Mouse (Mus musculus): ENCODE measurements around the gene Actl10.

GRCm38 (mm10) chr2:154551476-154551875 is at the start of gene Actl10:
- TF ChIP-seq CTCF (IDR thresholded peaks at IDR 0.05; ENCODE audit: insufficient read depth, low read depth, low read length) (no peak), POLR2A (IDR thresholded peaks at IDR 0.05; ENCODE audit: insufficient read depth, low read depth, low read length) (no peak)

Data from olfactory bulb, adult 2 months (tissue).